Mouse (Mus musculus): ENCODE data around the gene Bbof1. TPM values are rescaled to one million over a fixed set of nuclear protein-coding genes. Genes with fewer than 3 reads are reported as not detected.

Gene Bbof1
- total and polyA plus RNA-seq, 3 experiments: 0.31 to 2.0 (median 1.7) TPM

DNA sequence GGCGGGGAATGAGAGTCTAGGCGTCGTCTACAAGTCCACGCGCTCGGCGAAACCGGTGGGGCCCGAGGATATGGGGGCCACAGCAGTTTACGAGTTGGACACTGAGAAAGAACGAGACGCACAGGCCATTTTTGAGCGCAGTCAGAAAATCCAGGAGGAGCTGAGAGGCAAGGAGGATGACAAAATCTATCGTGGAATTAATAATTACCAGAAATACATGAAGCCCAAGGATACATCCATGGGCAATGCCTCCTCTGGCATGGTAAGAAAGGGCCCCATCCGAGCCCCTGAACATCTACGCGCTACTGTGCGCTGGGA is 8.7 kb downstream of the Bbof1 start:
- peaks cover 1% of the 10 kb centered on the region; the same call in 1 of the 2 replicates for H3K4me1 ChIP-seq (ENCODE audit: control insufficient read depth, insufficient read depth, low read length)
- intact Hi-C loops (cut with DNase I): no loop called here
- H3K9ac ChIP-seq (ENCODE audit: low read depth, low read length): peak overlapping the region; percentile 87
- peak overlapping the region; percentile 77; the same call in 1 of the 2 replicates for H3K27ac ChIP-seq
- peak overlapping the region; percentile 62 for H3K4me3 ChIP-seq
- DNase-seq: no peak
- WGBS: 42% methylated on average over 18 of the region's 18 CpGs
- H3K36me3 ChIP-seq (ENCODE audit: control insufficient read depth, insufficient read depth, low read length): no peaks in the 10 kb centered on the region
- H3K27me3 ChIP-seq (ENCODE audit: control insufficient read depth, insufficient read depth, low read length): no peaks in the 10 kb centered on the region
- TF ChIP-seq POLR2A (IDR thresholded peaks at IDR 0.05; ENCODE audit: insufficient read depth, low read depth, low read length) (no peak), EP300 (IDR thresholded peaks at IDR 0.05; ENCODE audit: insufficient read depth, low read depth, low read length) (no peak), CTCF (IDR thresholded peaks at IDR 0.05) (no peak)
- H3K79me2 ChIP-seq (replicated peaks; ENCODE audit: control insufficient read depth, insufficient read depth, low read length): no peaks in the 10 kb centered on the region

DNA sequence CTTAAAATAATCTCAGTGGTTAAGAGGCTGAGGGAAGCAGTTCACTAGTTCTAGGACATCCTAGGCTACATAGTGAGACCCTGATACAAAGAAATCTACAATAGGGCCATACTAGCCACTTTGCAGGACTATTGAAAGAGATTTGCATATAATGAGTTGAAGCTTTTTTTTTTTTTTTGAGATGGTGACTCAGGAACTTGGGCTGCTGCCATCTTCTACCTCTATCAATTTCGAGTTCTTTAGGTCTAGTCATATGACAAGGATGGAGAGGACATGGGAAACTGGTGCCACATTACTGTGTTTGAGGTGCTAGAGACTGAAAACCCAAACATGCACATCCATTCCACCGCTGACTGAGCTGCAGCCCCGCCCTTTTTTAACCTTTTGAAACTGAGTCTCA is 15.1 kb downstream of the Bbof1 start:
- Histone ChIP-seq H3K4me1 (ENCODE audit: control insufficient read depth, insufficient read depth, low read length) (no peaks in the 10 kb centered on the region), H3K4me3 (no peak overlapping the region), H3K36me3 (ENCODE audit: control insufficient read depth, insufficient read depth, low read length) (no peaks in the 10 kb centered on the region), H3K27me3 (ENCODE audit: control insufficient read depth, insufficient read depth, low read length) (no peaks in the 10 kb centered on the region), H3K27ac (no peak overlapping the region), H3K79me2 (replicated peaks; ENCODE audit: control insufficient read depth, insufficient read depth, low read length) (no peaks in the 10 kb centered on the region), H3K9ac (ENCODE audit: low read depth, low read length) (no peak overlapping the region)
- no peak for DNase-seq
- TF ChIP-seq EP300 (IDR thresholded peaks at IDR 0.05; ENCODE audit: insufficient read depth, low read depth, low read length) (no peak), CTCF (IDR thresholded peaks at IDR 0.05) (no peak), POLR2A (IDR thresholded peaks at IDR 0.05; ENCODE audit: insufficient read depth, low read depth, low read length) (no peak)
- WGBS: 55% methylated on average over 3 of the region's 3 CpGs
- intact Hi-C loops (cut with DNase I): loop anchor here (1.0 kb wide), 1 partner anchor 18 kb away; no protein-coding TSS in a partner anchor

DNA sequence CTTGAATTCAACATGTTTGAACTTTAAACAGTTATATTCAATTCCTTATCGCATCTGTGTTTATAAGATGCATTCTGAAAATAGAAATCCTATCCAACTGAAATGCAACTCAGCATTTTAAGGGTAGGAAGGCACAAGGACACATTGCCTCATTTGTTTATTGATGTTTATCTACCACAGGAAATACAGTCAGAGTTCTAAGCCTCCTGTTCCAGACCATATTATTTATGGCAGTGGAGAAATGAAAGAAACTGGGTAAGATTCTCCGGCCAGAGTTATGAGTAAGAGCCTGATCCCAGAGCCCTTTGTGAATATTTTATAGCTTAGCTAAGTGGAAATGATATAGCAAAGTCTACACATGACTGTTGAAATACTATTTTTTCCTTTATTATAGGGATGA is 21.0 kb downstream of the Bbof1 start:
- WGBS: 70% methylated on average over 2 of the region's 2 CpGs
- no peaks in the 10 kb centered on the region for H3K4me1 ChIP-seq (ENCODE audit: control insufficient read depth, insufficient read depth, low read length)
- H3K9ac ChIP-seq (ENCODE audit: low read depth, low read length): no peak overlapping the region
- no peak for DNase-seq
- no peak overlapping the region for H3K4me3 ChIP-seq
- no peaks in the 10 kb centered on the region for H3K79me2 ChIP-seq (replicated peaks; ENCODE audit: control insufficient read depth, insufficient read depth, low read length)
- H3K27me3 ChIP-seq (ENCODE audit: control insufficient read depth, insufficient read depth, low read length): no peaks in the 10 kb centered on the region
- TF ChIP-seq CTCF (IDR thresholded peaks at IDR 0.05) (no peak), POLR2A (IDR thresholded peaks at IDR 0.05; ENCODE audit: insufficient read depth, low read depth, low read length) (no peak), EP300 (IDR thresholded peaks at IDR 0.05; ENCODE audit: insufficient read depth, low read depth, low read length) (no peak)
- H3K27ac ChIP-seq: no peak overlapping the region
- no peaks in the 10 kb centered on the region; the same call in 1 of the 2 replicates for H3K36me3 ChIP-seq (ENCODE audit: control insufficient read depth, insufficient read depth, low read length)
- intact Hi-C loops (cut with DNase I): loop anchor here (5.0 kb wide), 1 partner anchor 83 kb away; no protein-coding TSS in a partner anchor

DNA sequence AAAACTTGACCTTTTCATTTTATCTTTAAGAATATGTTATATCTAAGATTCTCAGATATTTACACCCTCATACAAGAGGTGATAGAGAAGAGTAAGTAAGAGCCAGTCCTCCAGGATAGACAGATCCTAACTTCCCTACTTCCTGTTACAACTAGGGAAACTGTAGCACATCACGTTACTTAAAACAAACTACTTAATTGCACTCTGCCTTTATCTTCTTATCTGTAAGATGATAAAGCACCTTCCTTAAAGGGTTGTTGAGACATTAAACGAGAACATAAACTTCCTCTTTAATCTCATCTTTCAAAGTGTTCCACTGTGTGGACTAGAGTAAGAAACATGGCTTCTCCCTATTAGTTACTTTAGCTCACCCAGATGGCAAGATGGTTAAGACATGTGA is 29.8 kb downstream of the Bbof1 start:
- H3K27ac ChIP-seq: no peak overlapping the region
- H3K79me2 ChIP-seq (replicated peaks; ENCODE audit: control insufficient read depth, insufficient read depth, low read length): no peaks in the 10 kb centered on the region
- no peaks in the 10 kb centered on the region; the same call in 1 of the 2 replicates for H3K36me3 ChIP-seq (ENCODE audit: control insufficient read depth, insufficient read depth, low read length)
- H3K4me3 ChIP-seq: no peak overlapping the region
- no peak overlapping the region for H3K9ac ChIP-seq (ENCODE audit: low read depth, low read length)
- TF ChIP-seq POLR2A (IDR thresholded peaks at IDR 0.05; ENCODE audit: insufficient read depth, low read depth, low read length) (no peak), EP300 (IDR thresholded peaks at IDR 0.05; ENCODE audit: insufficient read depth, low read depth, low read length) (no peak), CTCF (IDR thresholded peaks at IDR 0.05) (no peak)
- intact Hi-C loops (cut with DNase I): no loop called here
- DNase-seq: no peak
- 67% methylated on average over 2 of the region's 2 CpGs for WGBS
- no peaks in the 10 kb centered on the region for H3K27me3 ChIP-seq (ENCODE audit: control insufficient read depth, insufficient read depth, low read length)
- no peaks in the 10 kb centered on the region for H3K4me1 ChIP-seq (ENCODE audit: control insufficient read depth, insufficient read depth, low read length)

GRCm38 (mm10) chr12:84442526-84442925 is 33.7 kb downstream of the Bbof1 start:
- Histone ChIP-seq H3K9ac (ENCODE audit: low read depth, low read length) (no peak overlapping the region), H3K36me3 (ENCODE audit: control insufficient read depth, insufficient read depth, low read length) (no peaks in the 10 kb centered on the region; the same call in 1 of the 2 replicates), H3K4me1 (ENCODE audit: control insufficient read depth, insufficient read depth, low read length) (no peaks in the 10 kb centered on the region), H3K27ac (no peak overlapping the region), H3K79me2 (replicated peaks; ENCODE audit: control insufficient read depth, insufficient read depth, low read length) (no peaks in the 10 kb centered on the region), H3K27me3 (ENCODE audit: control insufficient read depth, insufficient read depth, low read length) (no peaks in the 10 kb centered on the region), H3K4me3 (no peak overlapping the region)
- TF ChIP-seq POLR2A (IDR thresholded peaks at IDR 0.05; ENCODE audit: insufficient read depth, low read depth, low read length): no peak
- intact Hi-C loops (cut with DNase I): no loop called here
- 72% methylated on average over 4 of the region's 4 CpGs for WGBS
- no peak for DNase-seq

DNA sequence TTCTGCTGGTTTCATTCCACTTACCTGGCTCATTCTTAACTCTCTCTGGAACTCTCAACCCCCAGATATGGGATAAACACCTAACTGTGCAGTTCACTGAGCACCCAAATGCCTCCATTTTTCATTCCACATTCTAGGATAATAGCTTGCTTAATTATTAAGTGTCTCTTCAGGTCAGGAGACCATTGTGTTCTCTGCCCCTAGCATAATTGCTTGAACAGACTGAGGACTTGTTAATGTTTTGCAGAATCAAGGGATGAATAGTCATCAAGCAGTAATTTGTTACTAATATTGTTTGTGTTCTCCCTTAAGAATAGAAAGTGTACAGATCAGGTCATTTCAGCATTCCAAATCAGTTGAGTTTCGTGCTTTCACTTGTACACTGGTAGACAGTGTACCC is 38.5 kb downstream of the Bbof1 start:
- no peak overlapping the region for H3K27ac ChIP-seq
- intact Hi-C loops (cut with DNase I): no loop called here
- TF ChIP-seq POLR2A (IDR thresholded peaks at IDR 0.05; ENCODE audit: insufficient read depth, low read depth, low read length) (no peak), EP300 (IDR thresholded peaks at IDR 0.05; ENCODE audit: insufficient read depth, low read depth, low read length) (no peak), CTCF (IDR thresholded peaks at IDR 0.05) (no peak)
- WGBS: 78% methylated on average over 1 of the region's 1 CpGs
- peaks cover 2% of the 10 kb centered on the region for H3K4me1 ChIP-seq (ENCODE audit: control insufficient read depth, insufficient read depth, low read length)
- no peaks in the 10 kb centered on the region for H3K36me3 ChIP-seq (ENCODE audit: control insufficient read depth, insufficient read depth, low read length)
- H3K27me3 ChIP-seq (ENCODE audit: control insufficient read depth, insufficient read depth, low read length): no peaks in the 10 kb centered on the region
- H3K4me3 ChIP-seq: no peak overlapping the region
- peaks cover 2% of the 10 kb centered on the region; the same call in 1 of the 2 replicates for H3K79me2 ChIP-seq (replicated peaks; ENCODE audit: control insufficient read depth, insufficient read depth, low read length)
- no peak overlapping the region for H3K9ac ChIP-seq (ENCODE audit: low read depth, low read length)
- DNase-seq: no peak
